Mouse (Mus musculus) lung, postnatal 0 days (tissue): ENCODE results near the gene Fgf12. TPM values are rescaled to one million over a fixed set of nuclear protein-coding genes. Genes with fewer than 3 reads are reported as not detected.

Experiments
- ATAC-seq: fragments of 200-750 bp; cut with Nextera tagmentation; 2 replicates; pipeline ENCODE4 v1.8.0; 2017; ENCODE audit warnings: moderate library complexity
- DNase-seq: peaks from one replicate; pipeline ENCODE4 v3.0.0-alpha.2; 2016; ENCODE audit warnings: low spot score
- H3K27ac ChIP-seq: fragments of 300-500 bp; sonication (generic); 2 replicates; pipeline ENCODE4 v1.5.1; 2014; ENCODE audit warnings: antibody characterized with exemption, mild to moderate bottlenecking, low read length, mixed read lengths
- H3K27me3 ChIP-seq: fragments of 300-500 bp; sonication (generic); replicated peaks from 2 replicates; pipeline ENCODE4 v1.6.1; 2014; ENCODE audit warnings: low read length, mixed read lengths; ENCODE audit not compliant: insufficient read depth
- H3K36me3 ChIP-seq: fragments of 300-500 bp; sonication (generic); 2 replicates; pipeline ENCODE4 v1.6.1; 2014; ENCODE audit warnings: low read length, mixed read lengths; ENCODE audit not compliant: insufficient read depth
- H3K4me1 ChIP-seq: fragments of 300-500 bp; sonication (generic); 2 replicates; pipeline ENCODE4 v1.6.1; 2014; ENCODE audit warnings: antibody characterized with exemption, low read depth, low read length, mixed read lengths; ENCODE audit not compliant: insufficient read depth
- H3K4me2 ChIP-seq: fragments of 300-500 bp; sonication (generic); replicated peaks from 2 replicates; pipeline ENCODE4 v1.6.1; 2014; ENCODE audit warnings: low read depth, mild to moderate bottlenecking, low read length, moderate library complexity, mixed read lengths
- H3K4me3 ChIP-seq: fragments of 300-500 bp; sonication (generic); 2 replicates; pipeline ENCODE4 v1.5.1; 2014; ENCODE audit warnings: low read depth, low read length
- H3K9ac ChIP-seq: fragments of 300-500 bp; sonication (generic); replicated peaks from 2 replicates; pipeline ENCODE4 v1.6.1; 2014; ENCODE audit warnings: low read depth, mild to moderate bottlenecking
- H3K9me3 ChIP-seq: fragments of 300-500 bp; sonication (generic); 2 replicates; pipeline ENCODE4 v1.6.1; 2016; ENCODE audit warnings: low read length, mixed read lengths
- CTCF ChIP-seq: IDR thresholded peaks from 2 replicates; pipeline ENCODE4 v1.5.1; 2016; ENCODE audit warnings: antibody characterized with exemption, mild to moderate bottlenecking
- EP300 ChIP-seq: IDR thresholded peaks from 2 replicates; pipeline ENCODE4 v1.6.1; 2016; ENCODE audit warnings: antibody characterized with exemption, mild to moderate bottlenecking, control low read depth
- WGBS: fragments of 180-500 bp; shearing (Covaris S2); extraction: QIAGEN DNeasy Blood & Tissue Kit; methylation state at CpG from one replicate; pipeline ENCODE4 v1.1.7; 2014; 5-methylcytosine and 5-hydroxymethylcytosine counted together
- polyA plus RNA-seq: library from polyadenylated mRNA; unstranded; fragments of >200 nt; fragmentation: Nextera tagmentation; extraction: Ambion mirVana; gene quantifications from 2 replicates; pipeline ENCODE4 v1.2.1, GENCODE M21; 2015

The Fgf12 gene
- polyA plus RNA-seq, 1 experiment from 2014 or later: 3.6 TPM

DNA sequence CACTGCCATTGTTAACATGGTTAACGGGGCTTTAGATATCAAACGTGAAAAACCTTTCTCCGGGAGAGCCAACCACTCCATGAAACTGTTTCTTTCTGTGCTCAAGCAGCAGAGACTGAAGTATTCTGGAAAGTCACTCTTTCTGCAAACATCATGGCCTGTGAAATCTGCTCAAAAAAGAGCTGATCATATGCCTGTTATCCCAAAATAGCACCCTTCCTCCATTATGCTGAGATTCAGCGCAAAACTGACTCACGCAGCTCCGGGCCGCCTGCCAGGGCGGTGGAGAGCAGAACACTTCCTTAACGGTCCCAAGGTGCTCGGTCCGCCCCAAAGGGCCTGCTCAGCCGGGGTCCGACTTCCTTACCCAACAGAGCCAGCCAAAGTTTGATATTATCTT is 156.8 kb downstream of the Fgf12 start:
- no peaks in the 10 kb centered on the region for H3K27me3 ChIP-seq
- H3K4me3 ChIP-seq: no peak overlapping the region
- ATAC-seq (no peak), DNase-seq (no peak)
- TF ChIP-seq CTCF: no peak
- TF ChIP-seq EP300: no peak
- WGBS: 73% methylated on average over 13 of the region's 13 CpGs
- no peaks in the 10 kb centered on the region for H3K9me3 ChIP-seq
- H3K27ac ChIP-seq: no peak overlapping the region
- H3K36me3 ChIP-seq: no peaks in the 10 kb centered on the region
- no peak overlapping the region for H3K9ac ChIP-seq
- H3K4me1 ChIP-seq: no peaks in the 10 kb centered on the region
- no peak overlapping the region for H3K4me2 ChIP-seq

GRCm38 (mm10) chr16:28593075-28593915 is 159.6 kb downstream of the Fgf12 start:
- 26% methylated on average over 26 of the region's 26 CpGs for WGBS
- H3K4me1 ChIP-seq: no peaks in the 10 kb centered on the region
- ATAC-seq: peak; percentile 46
- H3K27ac ChIP-seq: no peak overlapping the region
- H3K9ac ChIP-seq: no peak overlapping the region
- H3K4me3 ChIP-seq: no peak overlapping the region
- no peaks in the 10 kb centered on the region for H3K27me3 ChIP-seq
- H3K4me2 ChIP-seq: peak overlapping the region; percentile 44
- H3K36me3 ChIP-seq: no peaks in the 10 kb centered on the region
- DNase-seq: peak; percentile 82
- H3K9me3 ChIP-seq: no peaks in the 10 kb centered on the region
- no peak for TF ChIP-seq EP300
- TF ChIP-seq CTCF: peak; percentile 76

DNA sequence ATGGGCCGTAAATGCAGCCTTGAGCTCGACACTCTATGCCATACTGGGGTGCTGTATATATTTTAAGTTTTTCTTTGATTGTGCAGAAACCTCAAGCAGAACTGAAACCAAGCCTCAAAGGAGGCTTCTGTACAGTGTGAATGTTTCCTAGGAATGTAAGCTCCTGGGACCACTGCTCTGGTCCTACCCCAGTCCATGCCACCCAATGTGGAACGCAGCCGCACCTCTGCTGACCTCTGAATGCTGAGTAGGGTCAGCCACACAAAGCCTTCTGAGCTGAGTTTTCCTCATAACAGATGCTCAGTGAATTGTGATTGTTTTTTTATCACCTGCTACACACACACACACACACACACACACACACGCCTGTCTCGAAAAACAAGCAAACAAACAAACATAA is 160.4 kb downstream of the Fgf12 start:
- 93% methylated on average over 6 of the region's 6 CpGs for WGBS
- no peak overlapping the region for H3K27ac ChIP-seq
- ATAC-seq: no peak
- H3K27me3 ChIP-seq: no peaks in the 10 kb centered on the region
- no peaks in the 10 kb centered on the region for H3K4me1 ChIP-seq
- H3K4me3 ChIP-seq: no peak overlapping the region
- H3K4me2 ChIP-seq: no peak overlapping the region
- no peak overlapping the region for H3K9ac ChIP-seq
- DNase-seq: no peak
- H3K36me3 ChIP-seq: no peaks in the 10 kb centered on the region
- no peaks in the 10 kb centered on the region for H3K9me3 ChIP-seq
- no peak for TF ChIP-seq CTCF
- TF ChIP-seq EP300: no peak

GRCm38 (mm10) chr16:28591583-28591982 is 161.3 kb downstream of the Fgf12 start:
- ATAC-seq: no peak
- Histone ChIP-seq H3K4me2 (no peak overlapping the region), H3K4me1 (no peaks in the 10 kb centered on the region), H3K9me3 (no peaks in the 10 kb centered on the region), H3K27me3 (no peaks in the 10 kb centered on the region), H3K27ac (no peak overlapping the region), H3K4me3 (no peak overlapping the region), H3K9ac (no peak overlapping the region), H3K36me3 (no peaks in the 10 kb centered on the region)
- 60% methylated on average over 9 of the region's 9 CpGs for WGBS
- TF ChIP-seq EP300 (no peak), CTCF (no peak)
- DNase-seq: no peak

DNA sequence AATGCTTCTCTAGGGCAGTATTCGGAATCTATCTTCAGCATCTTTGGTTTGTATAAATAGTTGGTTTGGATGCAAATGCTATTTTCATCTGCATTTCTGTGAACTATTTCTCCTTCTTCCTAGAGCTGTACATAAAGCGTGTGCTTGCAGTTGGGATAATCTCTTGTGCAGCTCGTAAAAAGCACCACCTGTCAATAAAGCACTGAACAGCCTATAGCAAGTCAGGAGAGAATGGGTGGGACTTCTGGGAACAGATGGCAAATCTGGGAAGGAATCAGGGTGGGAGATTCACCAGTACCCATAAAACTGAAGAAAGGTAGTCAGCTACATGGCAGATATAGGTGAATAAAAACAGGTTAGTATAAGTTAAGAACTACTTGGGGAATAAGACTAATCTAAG is 180.7 kb downstream of the Fgf12 start:
- no peak overlapping the region for H3K4me3 ChIP-seq
- 62% methylated on average over 3 of the region's 3 CpGs for WGBS
- no peak overlapping the region for H3K27ac ChIP-seq
- no peaks in the 10 kb centered on the region for H3K27me3 ChIP-seq
- H3K9me3 ChIP-seq: no peaks in the 10 kb centered on the region
- ATAC-seq: no peak
- no peaks in the 10 kb centered on the region for H3K36me3 ChIP-seq
- H3K4me1 ChIP-seq: no peaks in the 10 kb centered on the region
- TF ChIP-seq EP300: no peak
- H3K9ac ChIP-seq: no peak overlapping the region
- H3K4me2 ChIP-seq: no peak overlapping the region
- no peak for DNase-seq

DNA sequence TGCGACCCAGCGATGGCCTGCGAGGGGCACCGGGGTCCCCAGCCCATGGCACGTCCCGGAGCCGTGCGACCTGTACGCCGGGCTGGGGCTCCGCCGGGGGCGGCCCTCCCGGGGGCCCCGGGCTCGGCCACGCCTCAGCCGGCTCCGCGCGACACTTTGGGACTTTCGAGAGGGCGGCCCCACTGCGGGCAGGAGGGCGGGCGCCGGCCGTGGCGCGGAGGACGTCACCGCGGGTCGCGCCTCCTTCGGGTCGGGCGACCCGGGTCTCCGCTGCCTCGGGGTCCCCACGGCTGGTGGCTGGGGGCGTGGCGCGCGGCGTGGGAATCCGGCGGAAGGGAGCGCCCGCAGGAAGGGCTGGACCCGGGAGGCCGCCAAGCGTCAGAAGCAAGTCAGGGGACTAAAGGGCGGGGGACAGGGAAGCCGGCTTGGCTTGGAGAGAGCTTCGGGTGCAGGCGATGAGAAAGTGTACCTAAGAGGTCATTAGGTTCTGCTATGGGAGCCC is 188.1 kb downstream of the Fgf12 start:
- no peaks in the 10 kb centered on the region for H3K9me3 ChIP-seq
- H3K36me3 ChIP-seq: no peaks in the 10 kb centered on the region
- peak overlapping the region; percentile 38 for H3K4me3 ChIP-seq
- H3K4me1 ChIP-seq: 0 out of 2 replicates have a peak, but pooled peaks cover 10% of the 10 kb centered on the region
- TF ChIP-seq EP300 (no peak), CTCF (no peak)
- no peak overlapping the region for H3K9ac ChIP-seq
- under 1% methylated on average over 55 of the region's 58 CpGs for WGBS
- no peak overlapping the region for H3K27ac ChIP-seq
- H3K27me3 ChIP-seq: peaks cover 17% of the 10 kb centered on the region; the same call in 1 of the 2 replicates
- H3K4me2 ChIP-seq: peak overlapping the region; percentile 68
- ATAC-seq: no peak
- peak; percentile 5 for DNase-seq
